Mouse (Mus musculus) left cerebral cortex, postnatal 4 days (tissue): ENCODE results near the gene Etfb. TPM values are rescaled to one million over a fixed set of nuclear protein-coding genes. Genes with fewer than 3 reads are reported as not detected.

Experiments used
- DNase-seq: peaks from one replicate; pipeline ENCODE4 v3.0.0-alpha.2; 2022
- intact Hi-C: fragments of 180-260 bp; cut with DNase I; formaldehyde crosslinking; loops from one replicate; pipeline ENCODE4 v1.15.1; 2025
- total RNA-seq, 2 experiments: library from RNA; stranded (reverse); gene quantifications; 2 replicates each; pipeline ENCODE4 v1.2.3; 2021

Etfb gene
- total RNA-seq, 2 experiments from 2014 or later = 44.7 to 47.5 TPM

DNA sequence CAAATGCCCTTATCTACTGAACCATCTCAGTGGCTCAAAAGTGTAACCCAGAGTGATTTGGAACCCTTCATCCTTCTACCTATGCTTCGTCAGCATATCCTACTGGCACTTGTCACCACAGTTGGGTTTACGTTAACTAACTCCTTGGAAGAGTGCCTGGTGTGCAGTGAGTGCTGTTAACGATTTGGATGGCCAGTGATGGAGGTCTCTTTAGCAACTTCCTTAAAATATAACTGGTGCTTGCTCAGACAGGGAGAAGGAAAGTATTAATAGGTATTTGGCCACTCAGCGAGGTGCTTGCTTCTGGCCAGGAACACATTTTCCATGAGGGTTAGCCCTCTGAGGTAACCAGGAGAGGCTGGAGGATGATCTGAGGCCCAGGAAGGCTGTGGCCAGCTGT is 3.9 kb downstream of the Etfb start:
- DNase-seq = no peak
- intact Hi-C loops = no loop called here

DNA sequence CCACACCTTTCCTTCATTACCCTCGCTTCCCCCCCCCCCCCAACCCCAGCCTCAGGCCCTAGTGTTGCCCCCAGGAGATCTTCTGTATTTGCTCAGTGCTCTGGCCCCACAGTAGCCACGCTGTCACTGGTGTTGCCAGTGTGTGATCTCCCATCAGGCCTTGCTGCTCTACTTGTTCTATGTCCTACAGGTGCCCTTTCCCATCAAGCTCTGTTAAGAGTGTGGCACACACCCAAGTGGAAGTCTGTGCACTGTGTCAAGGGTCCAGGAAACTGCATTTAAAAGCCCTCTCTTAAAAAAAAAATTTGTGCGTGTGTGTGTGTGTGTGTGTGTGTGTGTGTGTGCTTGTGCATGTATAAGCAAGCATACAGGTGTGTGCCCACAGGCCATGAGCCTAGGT is 4.4 kb downstream of the Etfb start:
- no peak for DNase-seq
- intact Hi-C loops = no loop called here

DNA sequence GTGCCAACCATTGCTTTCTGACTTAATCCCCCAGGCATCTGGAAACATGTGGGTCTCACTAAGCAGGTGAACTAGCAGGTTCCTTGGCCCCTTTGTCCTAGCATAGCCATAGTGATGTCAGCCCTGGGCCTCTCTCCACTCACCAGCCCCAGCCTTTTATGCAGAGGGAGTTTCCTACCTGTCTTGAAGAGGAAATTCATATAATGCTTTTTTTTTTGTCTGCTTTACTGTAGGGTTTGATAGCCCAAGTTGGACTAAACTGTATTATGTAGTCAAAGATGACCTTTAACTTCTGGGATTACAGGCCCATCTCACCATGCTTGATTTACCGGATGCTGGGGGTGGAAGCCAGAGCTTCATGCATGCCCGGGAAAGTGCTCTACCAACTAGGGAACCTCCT is 5.9 kb downstream of the Etfb start:
- intact Hi-C loops = no loop called here
- DNase-seq = no peak

DNA sequence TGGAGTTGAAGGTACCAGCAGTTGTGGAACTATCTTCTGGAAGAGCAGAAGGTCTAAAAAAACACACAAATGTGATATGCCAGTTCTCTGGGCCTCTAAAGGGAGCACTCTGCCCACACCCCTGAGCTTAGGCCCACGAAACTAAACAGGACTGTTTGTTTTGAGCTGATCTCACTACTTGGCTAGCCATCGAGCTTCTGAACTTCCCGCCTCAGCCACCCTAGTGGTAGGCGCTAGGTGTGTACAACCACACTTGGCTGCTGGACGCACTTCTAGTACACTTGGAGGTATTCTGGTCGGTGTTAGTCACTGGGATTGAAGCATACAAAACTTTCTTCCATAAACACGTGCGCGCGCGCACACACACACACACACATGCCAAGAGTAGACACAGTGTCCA is 7.8 kb downstream of the Etfb start:
- no peak for DNase-seq
- intact Hi-C loops = no loop called here

DNA sequence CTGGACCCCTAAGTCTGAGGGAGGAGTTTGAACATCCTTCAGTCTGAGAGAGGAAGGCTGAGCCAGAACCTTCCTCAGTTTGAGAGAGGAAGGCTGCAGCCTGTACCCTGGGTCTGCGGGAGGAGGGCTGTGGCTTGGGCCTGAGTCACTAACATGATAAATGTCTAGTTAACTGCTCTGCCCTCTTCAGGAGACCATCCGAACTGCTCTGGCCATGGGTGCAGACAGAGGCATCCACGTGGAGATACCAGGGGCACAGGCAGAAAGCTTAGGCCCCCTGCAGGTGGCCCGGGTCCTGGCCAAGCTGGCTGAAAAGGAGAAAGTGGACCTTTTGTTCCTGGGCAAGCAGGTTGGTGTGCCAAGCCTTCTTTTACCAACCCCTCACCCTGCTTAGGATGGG is 8.7 kb downstream of the Etfb start:
- intact Hi-C loops = no loop called here

DNA sequence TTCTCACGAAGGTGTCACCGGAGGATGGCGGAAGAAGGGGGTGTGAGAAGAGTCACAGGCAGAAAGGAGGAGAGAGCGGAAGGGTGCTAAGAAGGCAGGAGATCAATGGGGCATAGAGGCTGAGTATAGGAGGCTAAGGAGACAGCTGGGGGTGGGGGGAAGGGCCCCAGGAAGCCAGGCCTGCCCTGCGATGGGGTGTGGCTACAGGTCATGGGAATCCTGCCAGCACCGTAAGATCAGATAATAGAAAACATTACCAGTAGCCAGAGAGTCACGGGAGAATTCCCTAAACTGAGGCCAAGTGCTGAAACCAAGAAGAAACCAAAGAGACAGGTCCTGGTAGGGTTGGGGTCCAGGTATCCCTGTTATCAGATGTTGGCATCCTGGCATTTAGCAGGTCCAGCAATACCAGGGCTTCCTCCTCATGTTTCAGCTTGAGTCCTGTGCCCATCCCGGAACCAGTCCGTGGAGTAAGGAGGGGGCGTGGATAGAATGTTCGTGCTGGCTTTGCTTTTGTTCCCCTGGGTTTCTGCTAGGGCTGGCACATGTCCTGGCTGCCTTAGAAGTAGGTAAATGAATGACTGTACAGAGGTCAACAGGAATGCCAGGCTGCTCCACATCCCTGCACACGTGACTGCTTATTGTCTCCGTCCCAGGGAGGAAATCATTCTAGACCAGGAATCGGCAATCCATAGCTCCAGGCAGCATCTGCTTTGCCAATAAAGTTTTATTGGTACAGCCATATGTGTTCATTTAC is 9.9 kb downstream of the Etfb start:
- intact Hi-C loops = no loop called here
- DNase-seq = no peak

More for the DNA sequence above, 8.7 kb downstream of the Etfb start:
- DNase-seq = no peak

DNA sequence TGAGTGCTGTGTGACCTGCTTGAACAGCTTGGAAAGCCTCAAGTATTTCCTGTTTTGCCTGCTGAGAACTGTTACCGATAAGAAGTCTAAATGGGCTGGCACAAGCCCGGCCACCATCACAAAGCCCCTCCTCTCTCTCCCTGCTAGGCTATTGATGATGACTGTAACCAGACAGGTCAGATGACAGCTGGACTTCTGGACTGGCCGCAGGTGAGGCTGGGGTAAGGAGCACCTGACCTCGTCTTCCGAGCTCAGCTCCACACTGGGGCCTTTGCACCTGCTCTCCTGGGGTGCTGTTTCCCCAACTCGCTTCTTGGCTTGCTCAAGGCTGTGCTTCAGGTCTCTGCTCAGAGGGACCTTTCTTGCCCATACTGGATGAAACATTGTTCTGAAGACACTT is 10.5 kb downstream of the Etfb start:
- intact Hi-C loops = no loop called here
- DNase-seq = no peak

DNA sequence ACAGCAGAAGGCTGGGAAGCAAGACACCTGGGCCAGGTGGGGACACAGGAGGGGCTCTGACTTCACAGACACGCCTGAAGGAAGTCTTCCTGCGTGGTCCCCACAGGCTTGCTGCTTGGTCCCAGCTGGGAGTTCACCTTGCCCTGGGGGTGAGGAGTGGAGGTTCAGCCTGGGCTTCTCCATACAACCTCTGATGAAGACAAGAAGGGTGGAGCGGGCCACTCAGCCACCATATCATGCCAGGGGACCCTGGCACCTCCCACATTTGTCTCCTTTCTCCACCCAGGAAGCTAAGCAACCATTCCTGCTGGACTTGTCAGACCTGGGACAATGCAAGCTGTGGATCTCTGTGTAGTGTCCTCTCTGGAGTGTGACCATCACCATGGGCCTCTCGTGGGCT is 19.0 kb downstream of the Etfb start, which contains the start of gene Vsig10l:
Gene Vsig10l (plus strand): TSS at position 301 of the 400 bp plus-strand sequence.
- intact Hi-C loops = no loop called here
- no peak for DNase-seq

DNA sequence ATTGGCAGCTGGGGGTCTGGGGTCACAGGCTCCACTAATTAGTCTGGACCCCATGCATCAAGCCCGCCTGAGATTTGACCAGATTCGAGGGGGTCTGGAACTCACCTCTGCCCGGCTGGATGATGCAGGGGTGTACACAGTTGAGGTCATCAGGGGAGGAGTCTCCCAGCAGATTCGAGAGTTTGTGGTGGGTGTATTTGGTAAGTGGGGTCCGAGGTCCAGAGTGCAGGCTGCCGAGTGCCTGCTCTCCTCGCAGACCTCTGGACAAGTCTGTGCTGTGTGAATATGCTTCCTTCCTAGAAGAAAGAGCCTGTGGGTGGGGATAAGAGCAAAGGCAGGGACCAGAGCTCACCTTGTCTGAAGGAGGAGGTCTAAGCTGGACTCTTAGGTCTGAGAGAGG is 20.1 kb downstream of the Etfb start:
- intact Hi-C loops = no loop called here

DNA sequence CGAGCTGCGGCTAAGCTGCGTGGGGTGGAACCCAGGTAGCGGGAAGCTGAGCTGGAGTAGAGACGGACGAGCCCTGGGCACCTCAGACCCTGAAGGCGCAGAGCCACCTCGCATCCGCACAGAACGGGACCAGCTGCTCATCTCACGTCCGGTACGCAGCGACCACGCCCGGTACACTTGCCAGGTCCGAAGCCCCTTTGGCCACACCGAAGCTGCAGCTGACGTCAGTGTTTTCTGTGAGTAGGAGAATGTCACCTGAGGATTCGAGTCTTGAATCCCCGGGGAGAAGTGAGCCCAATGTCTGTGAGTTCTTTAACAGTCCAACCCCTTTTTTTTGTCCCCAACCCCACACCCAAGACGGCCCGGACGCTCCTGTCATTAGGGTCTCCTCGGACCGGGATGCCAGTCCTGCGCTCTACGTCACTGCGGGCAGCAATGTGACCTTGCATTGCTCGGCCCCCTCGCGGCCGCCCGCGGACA is 21.0 kb downstream of the Etfb start:
- DNase-seq = no peak
- intact Hi-C loops = loop anchor here (5.0 kb wide), 1 partner anchor 43 kb away; no protein-coding TSS in a partner anchor

More for the DNA sequence above, 20.1 kb downstream of the Etfb start:
- no peak for DNase-seq

DNA sequence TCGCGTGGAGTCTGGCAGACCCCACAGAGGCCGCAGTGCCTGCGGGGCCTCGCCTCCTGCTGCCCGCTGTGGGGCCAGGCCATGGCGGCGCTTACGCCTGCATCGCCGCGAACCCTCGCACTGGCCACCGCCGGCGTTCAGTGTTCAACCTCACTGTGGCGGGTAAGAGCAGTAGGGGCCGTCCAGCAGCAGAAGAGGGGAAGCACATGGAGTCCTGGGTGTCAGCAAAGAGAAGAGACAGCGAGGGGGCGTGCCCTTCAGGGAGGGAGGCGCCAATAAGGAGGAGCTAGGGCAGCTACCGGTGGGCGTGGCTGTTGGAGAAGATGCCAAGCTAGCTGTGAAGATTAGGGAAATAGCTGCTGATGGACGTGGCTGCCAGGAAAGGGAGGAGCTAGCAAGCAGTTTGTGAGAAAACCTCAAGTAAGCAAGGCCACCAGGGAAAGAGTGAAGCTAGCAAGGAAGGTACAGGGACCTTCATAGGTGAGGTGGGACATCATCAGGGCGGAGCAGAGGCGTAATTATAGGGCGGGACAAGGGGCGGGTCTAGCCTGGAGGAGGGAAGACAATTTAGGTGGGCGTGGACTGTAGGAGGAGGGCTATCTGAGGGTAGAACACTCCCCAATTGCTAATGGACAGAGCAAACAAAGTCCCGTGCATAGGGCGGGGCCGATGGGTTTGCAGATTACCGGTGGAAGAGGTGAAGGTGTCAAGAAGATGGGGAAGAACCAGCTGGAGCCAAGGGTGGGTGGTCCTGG is 21.6 kb downstream of the Etfb start:
- peak; percentile 88 for DNase-seq

DNA sequence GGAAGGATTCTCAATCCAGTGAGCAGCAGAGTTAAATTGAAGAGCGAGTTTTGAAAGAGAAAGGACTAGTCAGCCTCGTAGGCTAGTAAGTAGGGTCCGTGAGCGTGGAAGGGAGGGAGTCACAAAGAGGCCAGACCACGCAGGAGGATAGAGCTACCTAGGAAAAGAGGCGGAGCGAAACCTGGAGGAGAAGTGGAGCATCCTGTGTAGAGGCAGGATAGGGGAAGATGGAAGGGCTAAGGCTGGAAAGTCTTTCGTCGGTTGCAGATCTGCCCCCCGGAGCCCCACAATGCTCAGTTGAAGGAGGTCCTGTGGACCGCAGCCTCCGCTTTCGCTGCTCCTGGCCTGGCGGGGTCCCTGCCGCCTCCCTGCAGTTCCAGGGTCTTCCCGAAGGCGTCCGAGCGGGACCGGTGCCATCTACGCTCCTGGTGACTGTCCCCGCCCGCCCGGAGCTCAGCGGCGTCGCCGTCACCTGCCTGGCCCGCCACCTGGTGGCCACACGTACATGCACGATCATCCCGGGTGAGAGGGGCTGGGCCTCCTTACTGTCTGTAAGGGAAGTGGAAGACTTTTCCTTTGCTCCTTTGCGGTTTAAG is 22.3 kb downstream of the Etfb start:
- intact Hi-C loops = loop anchor here (5.0 kb wide), 1 partner anchor 44 kb away; no protein-coding TSS in a partner anchor
- DNase-seq = peak; percentile 90

More for the DNA sequence above, 21.6 kb downstream of the Etfb start:
- intact Hi-C loops = loop anchor here (5.0 kb wide), 1 partner anchor 43 kb away; no protein-coding TSS in a partner anchor

DNA sequence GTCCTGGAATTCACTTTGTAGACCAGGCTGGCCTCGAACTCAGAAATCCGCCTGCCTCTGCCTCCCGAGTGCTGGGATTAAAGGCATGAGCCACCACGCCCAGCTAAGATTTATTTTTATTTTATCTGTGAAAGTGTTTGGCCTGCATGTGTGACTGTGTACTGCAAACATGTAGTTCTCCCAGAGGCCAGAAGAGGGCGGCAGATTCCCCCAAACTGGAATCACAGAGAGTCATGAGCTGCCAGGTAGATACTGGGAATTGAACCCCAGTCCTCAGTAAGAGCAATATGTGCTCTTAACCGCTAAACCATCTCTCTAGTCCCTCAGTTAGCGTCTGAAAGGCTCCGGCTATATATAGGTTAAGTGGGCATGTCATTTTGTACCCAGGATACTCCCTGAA is 26.5 kb downstream of the Etfb start:
- no peak for DNase-seq
- intact Hi-C loops = no loop called here

DNA sequence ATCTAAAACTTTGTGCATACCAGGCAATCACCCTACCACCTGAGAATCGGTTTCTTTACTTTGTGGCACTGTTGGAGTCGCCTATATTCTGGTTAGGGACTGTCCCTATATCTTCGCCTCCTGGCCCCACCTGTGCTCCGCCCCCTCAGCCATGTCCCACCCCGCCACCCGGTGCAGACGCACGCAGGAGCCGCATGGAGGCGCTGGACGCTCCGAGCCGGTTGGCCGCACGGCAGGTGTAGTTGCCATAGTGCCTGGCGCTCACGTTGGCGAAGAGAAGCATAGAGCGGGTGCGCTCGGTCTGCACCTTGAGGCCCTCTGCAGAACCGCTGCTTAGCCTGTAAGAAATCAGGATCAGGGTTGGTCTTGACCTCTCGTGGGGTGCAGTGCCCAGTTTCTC is 31.8 kb downstream of the Etfb start:
- DNase-seq = no peak
- intact Hi-C loops = no loop called here

DNA sequence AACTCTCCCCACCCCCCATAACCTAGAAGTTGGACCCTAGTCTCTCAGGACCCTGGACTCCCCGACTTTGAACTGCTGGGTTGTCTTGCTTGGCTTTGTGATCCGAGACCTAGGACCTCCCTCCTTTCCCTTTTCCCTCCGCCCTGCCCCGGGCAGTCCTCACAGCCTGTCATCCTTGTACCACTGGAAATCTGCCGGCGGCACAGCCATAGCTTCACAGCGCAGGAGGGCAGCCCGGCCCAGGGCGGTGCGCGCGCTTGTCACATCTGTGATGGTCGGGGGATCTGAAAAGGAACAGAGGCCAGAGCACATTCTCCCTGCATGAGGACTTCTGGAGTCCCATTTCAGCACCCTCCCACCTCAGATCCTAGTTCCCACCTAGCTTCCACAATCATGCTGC is 32.5 kb downstream of the Etfb start:
- intact Hi-C loops = no loop called here
- DNase-seq = no peak

DNA sequence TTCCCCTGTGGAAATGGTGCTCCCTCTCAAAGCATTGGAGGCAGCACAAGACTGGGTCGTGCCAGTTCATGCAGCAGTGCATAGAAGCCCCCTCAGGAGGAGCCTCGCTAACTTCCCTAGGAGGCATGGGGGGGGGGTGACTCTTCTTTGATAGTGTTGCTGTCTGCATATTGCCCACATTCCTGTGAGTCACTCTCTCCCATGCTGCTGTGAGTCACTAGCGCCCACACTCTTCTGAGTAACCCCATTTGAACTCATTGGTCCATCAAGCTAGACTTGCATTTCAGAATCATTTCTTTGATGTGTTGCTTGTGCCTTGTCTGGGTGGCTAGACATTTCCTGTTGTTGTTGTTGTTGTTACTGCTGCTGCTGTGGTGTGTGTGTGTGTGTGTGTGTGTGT is 37.3 kb downstream of the Etfb start:
- intact Hi-C loops = no loop called here
- DNase-seq = no peak

DNA sequence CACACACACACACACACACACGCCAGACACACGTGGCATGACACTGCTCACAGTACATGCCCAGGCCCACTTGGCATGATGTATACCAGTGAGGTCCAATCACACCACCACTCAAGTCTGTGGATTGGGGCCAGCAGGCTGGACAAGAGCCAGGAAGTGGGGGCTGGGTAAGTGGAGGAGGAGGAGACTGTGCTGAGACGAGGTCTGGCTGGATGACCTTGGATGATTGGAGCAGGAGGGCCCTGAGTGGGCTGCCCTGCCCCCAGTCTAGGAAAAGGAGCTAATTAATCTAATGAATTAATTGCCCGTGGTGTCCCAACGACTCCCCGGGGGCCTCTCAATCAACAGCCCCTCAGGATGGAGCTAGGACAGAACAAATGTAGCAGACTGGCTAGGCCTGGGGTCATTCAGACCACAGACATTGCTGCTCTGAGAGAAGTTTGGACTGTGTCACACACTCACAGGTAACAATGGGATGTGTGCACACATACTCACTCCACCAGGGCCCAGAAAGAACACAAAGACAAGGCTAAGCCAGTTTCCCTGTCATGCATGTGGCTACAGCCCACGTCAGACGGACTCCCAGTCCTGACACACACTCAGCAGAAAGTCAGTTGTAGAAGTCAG is 38.3 kb downstream of the Etfb start:
- peak; percentile 86 for DNase-seq
- intact Hi-C loops = no loop called here

DNA sequence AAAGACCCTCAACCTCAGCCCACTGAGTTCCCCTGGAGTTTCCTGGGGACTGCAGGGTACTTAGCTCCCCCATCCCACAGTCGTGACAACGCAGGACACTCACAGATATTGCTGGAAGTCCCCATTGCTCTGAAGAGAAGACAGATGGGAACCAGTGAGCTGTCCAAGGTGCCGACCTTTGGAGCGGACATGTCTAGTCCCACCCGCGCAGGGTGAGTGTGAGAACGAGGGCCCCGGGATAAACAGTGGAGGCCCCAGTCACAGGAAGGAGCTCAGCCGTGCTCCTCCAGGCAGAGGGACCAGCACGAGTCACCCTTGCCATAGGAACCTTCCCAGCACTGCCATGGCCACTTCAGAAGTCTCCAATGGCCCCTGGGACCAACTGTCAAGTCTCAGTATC is 39.4 kb downstream of the Etfb start:
- DNase-seq = no peak
- intact Hi-C loops = no loop called here

DNA sequence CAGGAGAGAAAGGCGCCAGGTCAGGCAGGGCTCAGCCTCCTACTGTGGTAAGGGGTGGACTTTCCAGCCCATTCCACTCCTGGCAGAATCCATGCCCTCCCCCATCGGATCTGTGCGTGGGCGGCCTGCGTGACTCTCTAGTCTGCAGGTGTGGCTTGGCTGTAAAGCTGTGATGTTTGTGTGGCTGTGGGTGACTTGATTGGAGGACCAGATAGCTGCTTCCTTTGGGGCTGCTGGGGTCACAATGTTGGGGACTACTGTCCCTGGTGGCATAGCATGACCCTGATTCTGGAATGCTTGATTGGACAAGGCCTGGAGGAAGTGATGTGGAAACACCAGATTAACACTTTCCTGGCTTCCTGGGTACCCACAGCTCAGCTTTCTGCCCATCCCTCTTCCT is 44.8 kb downstream of the Etfb start:
- intact Hi-C loops = no loop called here
- no peak for DNase-seq

DNA sequence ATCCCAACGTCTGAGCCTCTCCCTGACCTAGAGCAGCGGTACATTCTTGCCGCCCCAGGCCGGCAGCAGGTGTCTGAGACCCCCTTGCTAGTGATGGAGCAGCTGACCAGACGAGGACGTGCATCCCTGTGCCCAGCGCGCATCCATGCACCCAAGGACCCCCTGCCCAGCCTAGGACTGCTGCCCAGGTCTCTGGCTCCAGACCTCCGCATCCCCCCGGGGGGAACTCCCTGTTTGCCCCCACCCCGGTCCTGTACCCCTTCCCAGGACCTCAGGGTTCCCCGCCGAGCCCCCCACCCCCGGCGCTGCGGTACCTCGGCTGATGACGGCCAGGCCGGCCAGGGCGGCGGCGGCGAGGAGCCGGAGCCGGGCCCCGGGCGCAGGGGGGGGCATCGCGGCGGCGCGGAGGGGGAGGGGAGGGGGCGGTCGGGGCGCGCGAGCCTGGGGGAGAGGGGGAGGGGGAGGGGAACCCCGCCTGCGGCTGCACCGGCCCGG is 45.8 kb downstream of the Etfb start, which contains the start of gene Iglon5:
Gene Iglon5 (minus strand): TSS at position 445 of the 495 bp plus-strand sequence.
- intact Hi-C loops = no loop called here
- DNase-seq = peak; percentile 48

DNA sequence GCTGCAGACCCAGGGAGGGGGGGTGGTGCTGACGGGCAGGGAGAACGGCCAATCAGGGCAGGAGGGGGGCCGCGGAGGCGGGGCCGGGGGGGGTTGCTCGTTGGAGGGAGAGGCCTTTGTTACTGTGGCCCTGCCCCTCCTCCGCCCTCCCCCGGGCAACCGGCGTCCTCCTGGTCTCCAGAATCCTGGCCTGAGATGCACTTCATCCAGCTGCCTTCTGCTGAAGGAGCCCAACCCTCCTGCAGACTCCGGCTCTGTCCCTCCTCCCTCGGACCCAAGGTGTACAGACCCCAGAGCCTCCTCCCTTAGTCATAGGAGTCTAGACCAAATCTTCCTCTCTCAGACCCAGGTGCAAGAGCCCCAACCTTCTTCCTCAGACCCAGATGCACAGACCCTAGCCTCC is 46.3 kb downstream of the Etfb start:
- DNase-seq = peak; percentile 93
- intact Hi-C loops = no loop called here
